Mouse (Mus musculus) MEL (cell line): ENCODE results near the gene Ankrd28.

Experiments used
- CTCF ChIP-seq, 3 experiments: IDR thresholded peaks in 2 of 3; conservative IDR thresholded peaks in 1 of 3; 2 replicates each; pipeline ENCODE4 v1.5.1; 2011 to 2012; ENCODE audit warnings: low read length in 3 of 3, low read depth in 2 of 3, mild to moderate bottlenecking in 2 of 3, improper control_type of control experiment in 1 of 3, inconsistent platforms in 1 of 3, mixed read lengths in 1 of 3, moderate library complexity in 1 of 3; ENCODE audit not compliant: control insufficient read depth in 1 of 3, insufficient read depth in 1 of 3, poor library complexity in 1 of 3, severe bottlenecking in 1 of 3
- MAZ ChIP-seq: IDR thresholded peaks from 2 replicates; pipeline ENCODE4 v1.6.1; 2012; ENCODE audit warnings: low read depth, mild to moderate bottlenecking, inconsistent platforms, low read length, improper control_type of control experiment
- MXI1 ChIP-seq: IDR thresholded peaks from 2 replicates; pipeline ENCODE4 v1.6.1; 2011; ENCODE audit warnings: mild to moderate bottlenecking, low read depth, low read length, improper control_type of control experiment

- no peak for TF ChIP-seq CTCF (IDR thresholded peaks at IDR 0.05 in 2 of 3, conservative IDR thresholded peaks at IDR 0.05 in 1 of 3; ENCODE audit: control insufficient read depth in 1 of 3, insufficient read depth in 1 of 3, low read depth in 2 of 3, low read length in 3 of 3, poor library complexity in 1 of 3, severe bottlenecking in 1 of 3)
- TF ChIP-seq MAZ: no peak
- TF ChIP-seq MXI1: no peak
Measured at GRCm38 (mm10) chr14:31768531-31768930, 61.9 kb downstream of the Ankrd28 start.
